Mouse (Mus musculus): ENCODE measurements around the gene Rps12-ps3.

GRCm38 (mm10) chr19:59349329-59349960 is 27.4 kb downstream of the Rps12-ps3 start:
- TF ChIP-seq CTCF (IDR thresholded peaks at IDR 0.05; ENCODE audit: low read depth) (no peak), EP300 (optimal IDR thresholded peaks at IDR 0.05) (no peak)
